Mouse (Mus musculus): ENCODE data around the gene Parvg. TPM values are rescaled to one million over a fixed set of nuclear protein-coding genes. Genes with fewer than 3 reads are reported as not detected.

Gene Parvg
- polyA plus RNA-seq, 1 experiment, result 4.8 TPM

- no peak for TF ChIP-seq POLR2A (IDR thresholded peaks at IDR 0.05; ENCODE audit: low read depth, low read length)
- TF ChIP-seq CTCF (IDR thresholded peaks at IDR 0.05; ENCODE audit: extremely low read depth, insufficient read length, insufficient replicate concordance, low read depth, low read length), result no peak
- H3K4me1 ChIP-seq (ENCODE audit: control insufficient read depth, insufficient read depth, insufficient read length, low read length), result no peaks in the 10 kb centered on the region
- H3K27ac ChIP-seq (ENCODE audit: insufficient read depth, low read depth, low read length), result no peak overlapping the region
- no peak overlapping the region for H3K4me3 ChIP-seq (ENCODE audit: low read depth, low read length)
- 56% methylated on average over 10 of the region's 10 CpGs for WGBS
- H3K27me3 ChIP-seq (ENCODE audit: control insufficient read depth, insufficient read depth, low read length), result no peaks in the 10 kb centered on the region
- no peaks in the 10 kb centered on the region for H3K36me3 ChIP-seq (ENCODE audit: control insufficient read depth, insufficient read depth, low read length)
Measured at GRCm38 (mm10) chr15:84303264-84303663, 20.6 kb upstream of the Parvg start.

- 75% methylated on average over 10 of the region's 10 CpGs for WGBS
- TF ChIP-seq POLR2A (IDR thresholded peaks at IDR 0.05; ENCODE audit: low read depth, low read length) (no peak), CTCF (IDR thresholded peaks at IDR 0.05; ENCODE audit: extremely low read depth, insufficient read length, insufficient replicate concordance, low read depth, low read length) (no peak)
- H3K36me3 ChIP-seq (ENCODE audit: control insufficient read depth, insufficient read depth, low read length), result no peaks in the 10 kb centered on the region
- H3K27ac ChIP-seq (ENCODE audit: insufficient read depth, low read depth, low read length), result no peak overlapping the region
- no peak overlapping the region for H3K4me3 ChIP-seq (ENCODE audit: low read depth, low read length)
- no peaks in the 10 kb centered on the region for H3K27me3 ChIP-seq (ENCODE audit: control insufficient read depth, insufficient read depth, low read length)
- no peaks in the 10 kb centered on the region for H3K4me1 ChIP-seq (ENCODE audit: control insufficient read depth, insufficient read depth, insufficient read length, low read length)
Measured at GRCm38 (mm10) chr15:84305333-84305732, 18.5 kb upstream of the Parvg start.

- H3K27ac ChIP-seq (ENCODE audit: insufficient read depth, low read depth, low read length), result no peak overlapping the region
- no peaks in the 10 kb centered on the region for H3K27me3 ChIP-seq (ENCODE audit: control insufficient read depth, insufficient read depth, low read length)
- 68% methylated on average over 11 of the region's 11 CpGs for WGBS
- H3K4me3 ChIP-seq (ENCODE audit: low read depth, low read length), result no peak overlapping the region
- peaks cover 13% of the 10 kb centered on the region for H3K4me1 ChIP-seq (ENCODE audit: control insufficient read depth, insufficient read depth, insufficient read length, low read length)
- TF ChIP-seq CTCF (IDR thresholded peaks at IDR 0.05; ENCODE audit: extremely low read depth, insufficient read length, insufficient replicate concordance, low read depth, low read length) (no peak), POLR2A (IDR thresholded peaks at IDR 0.05; ENCODE audit: low read depth, low read length) (no peak)
- no peaks in the 10 kb centered on the region for H3K36me3 ChIP-seq (ENCODE audit: control insufficient read depth, insufficient read depth, low read length)
Measured at GRCm38 (mm10) chr15:84310271-84310670, 13.6 kb upstream of the Parvg start.

GRCm38 (mm10) chr15:84311295-84312085, 12.3 kb upstream of the Parvg start:
- TF ChIP-seq CTCF (IDR thresholded peaks at IDR 0.05; ENCODE audit: extremely low read depth, insufficient read length, insufficient replicate concordance, low read depth, low read length), result no peak
- no peak for TF ChIP-seq POLR2A (IDR thresholded peaks at IDR 0.05; ENCODE audit: low read depth, low read length)
- H3K4me1 ChIP-seq (ENCODE audit: control insufficient read depth, insufficient read depth, insufficient read length, low read length), result peaks cover 13% of the 10 kb centered on the region
- no peaks in the 10 kb centered on the region for H3K27me3 ChIP-seq (ENCODE audit: control insufficient read depth, insufficient read depth, low read length)
- WGBS, result 65% methylated on average over 9 of the region's 9 CpGs
- no peak overlapping the region for H3K4me3 ChIP-seq (ENCODE audit: low read depth, low read length)
- no peak overlapping the region for H3K27ac ChIP-seq (ENCODE audit: insufficient read depth, low read depth, low read length)
- H3K36me3 ChIP-seq (ENCODE audit: control insufficient read depth, insufficient read depth, low read length), result no peaks in the 10 kb centered on the region

GRCm38 (mm10) chr15:84312878-84313565, 10.8 kb upstream of the Parvg start:
- 46% methylated on average over 10 of the region's 10 CpGs for WGBS

GRCm38 (mm10) chr15:84313566-84313878, 10.3 kb upstream of the Parvg start:
- Histone ChIP-seq H3K36me3 (ENCODE audit: control insufficient read depth, insufficient read depth, low read length) (no peaks in the 10 kb centered on the region), H3K4me3 (ENCODE audit: low read depth, low read length) (no peak overlapping the region), H3K27me3 (ENCODE audit: control insufficient read depth, insufficient read depth, low read length) (no peaks in the 10 kb centered on the region), H3K4me1 (ENCODE audit: control insufficient read depth, insufficient read depth, insufficient read length, low read length) (peaks cover 13% of the 10 kb centered on the region), H3K27ac (ENCODE audit: insufficient read depth, low read depth, low read length) (no peak overlapping the region)
- WGBS, result 46% methylated on average over 9 of the region's 9 CpGs
- no peak for TF ChIP-seq CTCF (IDR thresholded peaks at IDR 0.05; ENCODE audit: extremely low read depth, insufficient read length, insufficient replicate concordance, low read depth, low read length)
- TF ChIP-seq POLR2A (IDR thresholded peaks at IDR 0.05; ENCODE audit: low read depth, low read length), result no peak

More at GRCm38 (mm10) chr15:84312878-84313565, 10.8 kb upstream of the Parvg start:
- no peaks in the 10 kb centered on the region for H3K36me3 ChIP-seq (ENCODE audit: control insufficient read depth, insufficient read depth, low read length)
- no peak overlapping the region for H3K27ac ChIP-seq (ENCODE audit: insufficient read depth, low read depth, low read length)
- H3K4me1 ChIP-seq (ENCODE audit: control insufficient read depth, insufficient read depth, insufficient read length, low read length), result peaks cover 13% of the 10 kb centered on the region
- H3K27me3 ChIP-seq (ENCODE audit: control insufficient read depth, insufficient read depth, low read length), result no peaks in the 10 kb centered on the region
- no peak overlapping the region for H3K4me3 ChIP-seq (ENCODE audit: low read depth, low read length)
- no peak for TF ChIP-seq CTCF (IDR thresholded peaks at IDR 0.05; ENCODE audit: extremely low read depth, insufficient read length, insufficient replicate concordance, low read depth, low read length)
- TF ChIP-seq POLR2A (IDR thresholded peaks at IDR 0.05; ENCODE audit: low read depth, low read length), result no peak

- Histone ChIP-seq H3K4me3 (ENCODE audit: low read depth, low read length) (no peak overlapping the region), H3K27ac (ENCODE audit: insufficient read depth, low read depth, low read length) (no peak overlapping the region), H3K4me1 (ENCODE audit: control insufficient read depth, insufficient read depth, insufficient read length, low read length) (peaks cover 13% of the 10 kb centered on the region), H3K36me3 (ENCODE audit: control insufficient read depth, insufficient read depth, low read length) (no peaks in the 10 kb centered on the region), H3K27me3 (ENCODE audit: control insufficient read depth, insufficient read depth, low read length) (no peaks in the 10 kb centered on the region)
- no peak for TF ChIP-seq CTCF (IDR thresholded peaks at IDR 0.05; ENCODE audit: extremely low read depth, insufficient read length, insufficient replicate concordance, low read depth, low read length)
- no peak for TF ChIP-seq POLR2A (IDR thresholded peaks at IDR 0.05; ENCODE audit: low read depth, low read length)
- 55% methylated on average over 18 of the region's 18 CpGs for WGBS
Measured at GRCm38 (mm10) chr15:84314420-84315080, 9.3 kb upstream of the Parvg start.
